In the genomic region with DNA sequence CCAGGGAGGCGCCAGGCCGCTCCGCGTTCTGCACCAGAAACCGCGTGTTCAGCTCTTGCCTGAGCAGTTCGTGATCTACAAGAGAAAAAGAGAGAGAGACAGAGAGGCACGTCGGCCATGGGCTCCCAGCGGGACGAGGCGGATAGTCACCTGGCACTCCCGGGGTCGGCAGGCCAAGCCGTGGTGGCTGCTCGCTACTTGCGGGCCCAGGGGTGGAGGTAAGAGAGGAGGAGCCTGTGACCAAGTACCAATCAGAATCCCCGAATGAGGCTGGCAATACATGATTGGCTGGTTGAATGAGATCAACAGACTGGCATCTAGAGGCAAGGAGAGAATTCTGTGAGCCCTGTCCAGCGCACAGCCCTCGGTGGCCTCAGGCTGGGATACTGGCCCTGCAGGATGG, we compare ENCODE assay signal across 12 mouse cellular contexts. TPM values are rescaled to one million over a fixed set of nuclear protein-coding genes. Genes with fewer than 3 reads are reported as not detected.
DNase-seq lines count a peak whose midpoint lies in the region; ATAC-seq and TF ChIP-seq lines count a peak whose summit lies in the region.
"Had no signal": no experiment of that assay in that cellular context is flagged by ENCODE, and none has a peak within 500 bp of the region (broad histone marks: within the 10 kb centered on the region; RNA-seq: fewer than 3 reads in every experiment).

No protein-coding gene starts in this region.

- no peaks in the 10 kb centered on the region for H3K9me3 ChIP-seq in heart, postnatal 0 days (replicated peaks; ENCODE audit: control insufficient read depth, low read length)
- no peaks in the 10 kb centered on the region for H3K9me3 ChIP-seq in ES-E14 (ENCODE audit: control insufficient read depth, insufficient read depth, low read depth, low read length)
- H3K9me3 ChIP-seq in liver, embryonic 13.5 days (replicated peaks): no peaks in the 10 kb centered on the region

- intact Hi-C loops in gastrocnemius, postnatal 14 days (cut with DNase I; ENCODE audit: low total_unique reads): no loop called here

- TF ChIP-seq EP300 in heart, postnatal 0 days (IDR thresholded peaks at IDR 0.05; ENCODE audit: low read depth): no peak

- no peak for DNase-seq in heart, postnatal 0 days (ENCODE audit: low spot score)
- no peak for DNase-seq in heart, postnatal 4 days
- peak; percentile 68 for DNase-seq in ES-E14 (ENCODE audit: low read depth, low spot score)
- peak; percentile 68 for DNase-seq in embryo, embryonic 11 days
- DNase-seq in liver, embryonic 13.5 days: no peak
- DNase-seq in gastrocnemius, postnatal 14 days: no peak
- no peak for DNase-seq in right cerebral cortex, postnatal 10 days (ENCODE audit: low spot score in 2 of 2)
- no peak for DNase-seq in thymus, postnatal 4 days
- DNase-seq: spleen, adult 18-20 months had no signal

- no peak overlapping the region for H3K9ac ChIP-seq in heart, postnatal 0 days (replicated peaks; ENCODE audit: low read depth, low read length)
- peak overlapping the region; percentile 83 for H3K9ac ChIP-seq in ES-E14 (ENCODE audit: insufficient read depth, low read depth, low read length, poor library complexity, severe bottlenecking)
- H3K9ac ChIP-seq in liver, embryonic 13.5 days: no peak overlapping the region

- no peak for TF ChIP-seq CTCF in heart, postnatal 0 days (IDR thresholded peaks at IDR 0.05; ENCODE audit: low read depth)

- H3K27ac ChIP-seq in heart, postnatal 0 days (ENCODE audit: low read depth): no peak overlapping the region
- no peak overlapping the region for H3K27ac ChIP-seq in ES-E14 (ENCODE audit: insufficient read depth, low read depth, low read length, poor library complexity, severe bottlenecking)
- H3K27ac ChIP-seq in liver, embryonic 13.5 days: no peak overlapping the region

- H3K4me3 ChIP-seq in heart, postnatal 0 days (ENCODE audit: low read depth, low read length): no peak overlapping the region
- H3K4me3 ChIP-seq in ES-E14 (ENCODE audit: insufficient read depth in 1 of 2, low read depth in 1 of 2, low read length in 2 of 2, poor library complexity in 1 of 2, severe bottlenecking in 1 of 2): peak overlapping the region; percentile 75 to 86
- H3K4me3 ChIP-seq in liver, embryonic 13.5 days (replicated peaks): no peak overlapping the region
- H3K4me3 ChIP-seq: myocyte had no signal

- no peaks in the 10 kb centered on the region for H3K4me1 ChIP-seq in heart, postnatal 0 days (ENCODE audit: control insufficient read depth, insufficient read depth)
- H3K4me1 ChIP-seq in ES-E14 (ENCODE audit: control insufficient read depth in 2 of 2, insufficient read depth in 2 of 2, low read length in 2 of 2, poor library complexity in 1 of 2): peaks cover 0 to 13% of the 10 kb centered on the region in 2 experiments; a peak in 2 of 4 replicates
- H3K4me1 ChIP-seq in liver, embryonic 13.5 days (replicated peaks): no peaks in the 10 kb centered on the region

- no peak overlapping the region for H3K4me2 ChIP-seq in heart, postnatal 0 days (ENCODE audit: low read depth, low read length)
- H3K4me2 ChIP-seq in liver, embryonic 13.5 days: no peak overlapping the region

- H3K27me3 ChIP-seq in heart, postnatal 0 days (ENCODE audit: control insufficient read depth, insufficient read depth, low read length): no peaks in the 10 kb centered on the region
- H3K27me3 ChIP-seq in liver, embryonic 13.5 days: no peaks in the 10 kb centered on the region

- peak; percentile 30; the same call in 1 of the 2 replicates for ATAC-seq in heart, postnatal 0 days (ENCODE audit: insufficient read depth, low read depth)
- ATAC-seq in liver, embryonic 13.5 days (ENCODE audit: low read depth): 0 out of 2 replicates have a peak, but pooled peaks have one; percentile 13

- WGBS in heart, postnatal 0 days: 51% methylated on average over 19 of the region's 20 CpGs
- WGBS in liver, embryonic 13.5 days (ENCODE audit: insufficient replicate concordance): 65% methylated on average over 20 of the region's 20 CpGs

- in situ Hi-C loops in ES-E14 (cut with MboI; ENCODE audit: low sequenced_read_pairs in 2 of 2, unreplicated experiment in 2 of 2): no loop called here

- H3K36me3 ChIP-seq in heart, postnatal 0 days (replicated peaks; ENCODE audit: control insufficient read depth, insufficient read depth, low read length): peaks cover 53% of the 10 kb centered on the region
- H3K36me3 ChIP-seq in ES-E14 (ENCODE audit: control insufficient read depth, insufficient read depth, low read length, poor library complexity, severe bottlenecking): peaks cover 17% of the 10 kb centered on the region; the same call in 1 of the 2 replicates
- H3K36me3 ChIP-seq in liver, embryonic 13.5 days: peaks cover 27% of the 10 kb centered on the region

TF ChIP-seq in ES-E14, 5 proteins besides CTCF, POLR2A, EP300 and RAD21:
- TF ChIP-seq CHD2 (IDR thresholded peaks at IDR 0.05; ENCODE audit: low read depth, low read length) (no peak), ZNF384 (IDR thresholded peaks at IDR 0.05; ENCODE audit: low read depth, low read length) (no peak), HCFC1 (IDR thresholded peaks at IDR 0.05; ENCODE audit: borderline replicate concordance, insufficient read depth, low read length) (no peak), ZC3H11A (IDR thresholded peaks at IDR 0.05; ENCODE audit: borderline replicate concordance, low read depth, low read length) (no peak)

RNA-seq across cellular contexts. Expression of gene Lrcol1, which starts 33.7 kb away (rescaled TPM):
- total RNA-seq in heart, postnatal 0 days (2014; rRNA removed; ENCODE audit: low replicate concordance): not detected in 2 replicates
- polyA plus RNA-seq in heart, postnatal 0 days (2015; fragmentation: Nextera tagmentation; extraction: Ambion mirVana): not detected in 2 replicates
- not detected for total RNA-seq in heart, postnatal 4 days (2021)
- total RNA-seq in ES-E14 (2012; rRNA removed): 1.3 and 2.5 TPM in 2 replicates
- polyA plus RNA-seq in liver, embryonic 13.5 days (2015; fragmentation: Nextera tagmentation; extraction: Ambion mirVana): not detected in 2 replicates
- not detected for total RNA-seq in gastrocnemius, postnatal 14 days (2021)
- total RNA-seq: layer of hippocampus, postnatal 36 days had no signal
- polyA plus RNA-seq: frontal cortex, adult 2 months; myocyte had no signal

RNA-seq across cellular contexts. Expression of gene P2rx2, which starts 35.2 kb away (rescaled TPM):
- total RNA-seq in heart, postnatal 0 days (2014; rRNA removed; ENCODE audit: low replicate concordance): not detected in 2 replicates
- polyA plus RNA-seq in heart, postnatal 0 days (2015; fragmentation: Nextera tagmentation; extraction: Ambion mirVana): not detected in 2 replicates
- not detected for total RNA-seq in heart, postnatal 4 days (2021)
- 1.3 and 2.2 TPM in 2 replicates for total RNA-seq in ES-E14 (2012; rRNA removed)
- polyA plus RNA-seq in liver, embryonic 13.5 days (2015; fragmentation: Nextera tagmentation; extraction: Ambion mirVana): not detected in 2 replicates
- total RNA-seq in gastrocnemius, postnatal 14 days (2021): not detected

Comparison
In these comparisons a context has a peak if more than half of its experiments do, and no peak if none do; other contexts are left out.
1. DNase-seq: peak in ES-E14 (single experiment) and embryo, embryonic 11 days (single experiment); none in heart, postnatal 0 days (single experiment), heart, postnatal 4 days (single experiment), liver, embryonic 13.5 days (single experiment), gastrocnemius, postnatal 14 days (single experiment), right cerebral cortex, postnatal 10 days (0 of 2) and thymus, postnatal 4 days (single experiment).
2. H3K4me3 ChIP-seq: peak in ES-E14 (2 of 2); none in heart, postnatal 0 days (single experiment) and liver, embryonic 13.5 days (single experiment).